Mouse (Mus musculus): ENCODE measurements at regions not wholly inside any gene's neighbourhood (a gene's known extent, or its start where the extent isn't known, plus 50 kb on each side); places are given as distances from the start of the nearest gene placed in this dataset.

DNA sequence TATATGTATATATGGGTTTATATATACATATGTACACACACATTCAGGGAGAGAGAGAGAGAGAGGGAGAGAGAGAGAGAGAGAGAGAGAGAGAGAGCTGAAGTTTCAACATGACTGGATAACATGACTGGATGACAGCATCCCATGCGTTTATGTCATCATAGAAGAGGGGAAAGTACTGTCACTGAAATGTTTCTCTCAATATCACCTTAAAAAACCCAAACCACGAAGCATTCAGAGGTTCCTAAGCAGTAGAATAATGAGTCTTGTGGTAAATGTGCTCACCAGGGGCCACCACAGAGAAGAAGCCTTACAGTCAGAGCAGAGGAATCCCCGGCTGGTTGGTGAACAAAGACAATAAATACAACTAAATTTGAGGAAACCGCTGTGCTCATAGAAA is 342.9 kb upstream of the Adamts16 start:
- no peak for DNase-seq (ENCODE audit: low spot score in 2 of 2)
- intact Hi-C loops (cut with DNase I) = no loop called here

DNA sequence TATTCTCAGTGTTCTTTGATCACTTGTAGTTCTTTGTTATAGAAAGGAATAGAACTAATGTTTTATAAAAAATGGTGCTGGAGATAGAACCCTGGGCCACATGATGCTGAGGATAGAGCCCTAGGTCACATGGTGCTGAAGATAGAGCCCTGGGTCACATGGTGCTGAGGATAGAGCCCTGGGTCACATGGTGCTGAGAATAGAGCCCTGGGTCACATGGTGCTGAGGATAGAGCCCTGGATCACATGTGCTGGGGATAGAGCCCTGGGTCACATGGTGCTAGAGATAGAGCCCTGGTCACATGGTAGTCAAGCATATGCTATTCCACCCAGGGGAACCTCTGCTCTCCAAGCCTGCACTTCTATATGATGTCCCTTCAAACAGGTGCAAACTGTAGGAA is 337.5 kb upstream of the Adamts16 start:
- intact Hi-C loops (cut with DNase I) = no loop called here

DNA sequence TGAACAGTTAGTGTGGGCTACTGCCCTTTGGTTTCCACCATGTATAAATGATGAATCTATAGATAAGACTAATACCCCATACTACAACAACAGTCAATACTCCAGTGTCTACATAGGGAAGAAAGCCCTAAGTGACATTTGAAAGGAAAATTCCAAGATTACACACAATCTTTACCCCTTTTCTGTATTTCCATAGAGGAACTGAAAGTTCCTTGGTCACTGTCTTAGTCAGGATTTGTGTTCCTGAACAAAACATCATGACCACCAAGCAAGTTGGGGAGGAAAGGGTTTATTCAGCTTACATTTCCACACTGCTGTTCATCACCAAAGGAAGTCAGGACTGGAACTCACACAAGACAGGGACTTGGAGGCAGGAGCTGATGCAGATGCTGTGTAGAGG is 332.7 kb upstream of the Adamts16 start:
- DNase-seq (ENCODE audit: low spot score in 2 of 2) = no peak
- intact Hi-C loops (cut with DNase I) = no loop called here

More for the DNA sequence above, 337.5 kb upstream of the Adamts16 start:
- DNase-seq (ENCODE audit: low spot score in 2 of 2) = no peak

DNA sequence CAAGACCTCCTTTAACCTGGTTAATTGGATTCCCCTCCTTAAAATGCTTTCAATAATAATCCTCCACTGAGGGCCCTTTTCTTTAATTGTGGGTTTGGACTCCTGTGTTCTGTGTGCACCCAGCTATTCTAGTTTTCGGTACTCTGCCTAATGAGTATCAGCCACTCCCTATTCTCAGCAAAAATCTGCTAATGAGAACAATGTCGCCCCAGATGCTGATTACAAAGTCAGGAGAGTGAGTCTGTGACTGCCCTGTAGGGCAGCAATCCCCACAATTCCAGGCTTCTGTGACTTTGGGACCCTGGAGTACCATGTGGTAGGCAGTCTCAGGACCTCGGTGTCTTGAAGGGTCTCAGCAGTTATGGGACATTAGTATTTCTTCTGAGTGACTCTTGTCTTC is 324.6 kb upstream of the Adamts16 start:
- intact Hi-C loops (cut with DNase I) = no loop called here
- no peak for DNase-seq (ENCODE audit: low spot score in 2 of 2)

DNA sequence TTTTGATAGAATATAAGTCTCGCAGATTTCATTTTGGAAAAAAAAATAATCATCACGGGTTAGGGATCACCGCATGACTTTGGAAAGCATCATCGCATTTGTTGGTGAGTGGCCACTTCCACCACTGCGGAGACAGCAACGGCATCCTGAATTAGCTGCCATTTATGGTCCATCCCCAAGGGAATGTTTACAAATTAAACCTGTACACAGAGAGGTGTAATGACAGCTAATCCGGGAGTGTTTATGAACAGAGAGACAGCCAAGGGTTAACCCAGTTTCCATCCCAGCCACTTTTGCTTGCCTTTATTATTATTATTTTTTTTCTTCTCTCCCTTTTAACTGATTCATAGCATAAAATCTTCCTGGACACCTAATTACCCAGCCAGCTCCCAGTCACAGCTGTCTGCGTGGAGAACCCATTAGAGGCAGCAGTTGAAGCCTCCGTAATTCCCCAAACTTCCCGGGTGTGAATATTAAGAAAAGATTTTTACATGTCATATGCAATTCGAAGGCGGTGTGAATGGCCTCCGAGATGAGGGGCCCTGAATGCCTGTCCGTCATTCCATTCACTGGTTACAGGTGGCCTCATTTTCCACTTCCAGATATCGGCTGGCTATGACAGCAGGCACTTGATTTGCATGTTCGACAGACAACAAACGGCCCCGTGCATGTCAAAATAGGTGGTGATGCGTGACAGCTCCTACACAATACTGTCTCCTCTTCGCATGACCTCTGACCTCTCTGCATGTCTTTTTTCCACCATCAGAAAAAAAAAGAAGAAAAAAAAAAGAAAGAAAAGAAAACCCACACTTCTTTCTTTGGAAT is 323.7 kb upstream of the Adamts16 start:
- intact Hi-C loops (cut with DNase I) = no loop called here
- no peak for DNase-seq (ENCODE audit: low spot score in 2 of 2)

DNA sequence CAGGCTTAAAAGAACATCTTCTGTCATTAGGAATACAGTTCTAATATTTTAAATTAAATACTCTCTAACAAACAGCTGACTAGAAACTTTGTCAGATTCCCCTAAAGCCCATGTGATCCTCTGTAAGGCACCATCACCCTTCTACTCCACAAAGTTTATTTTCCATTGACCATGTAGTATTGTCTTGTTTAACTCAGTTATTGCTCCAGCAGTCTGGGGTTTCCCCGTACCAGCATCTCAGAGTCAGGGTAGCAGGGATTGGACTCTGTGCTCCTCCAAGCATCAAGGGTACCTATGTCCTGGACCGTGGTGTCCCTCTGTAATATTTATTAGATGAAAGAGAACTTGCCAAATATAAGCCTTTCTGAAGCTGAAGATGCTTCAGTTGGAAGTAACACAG is 322.4 kb upstream of the Adamts16 start:
- DNase-seq (ENCODE audit: low spot score in 2 of 2) = no peak
- intact Hi-C loops (cut with DNase I) = no loop called here

DNA sequence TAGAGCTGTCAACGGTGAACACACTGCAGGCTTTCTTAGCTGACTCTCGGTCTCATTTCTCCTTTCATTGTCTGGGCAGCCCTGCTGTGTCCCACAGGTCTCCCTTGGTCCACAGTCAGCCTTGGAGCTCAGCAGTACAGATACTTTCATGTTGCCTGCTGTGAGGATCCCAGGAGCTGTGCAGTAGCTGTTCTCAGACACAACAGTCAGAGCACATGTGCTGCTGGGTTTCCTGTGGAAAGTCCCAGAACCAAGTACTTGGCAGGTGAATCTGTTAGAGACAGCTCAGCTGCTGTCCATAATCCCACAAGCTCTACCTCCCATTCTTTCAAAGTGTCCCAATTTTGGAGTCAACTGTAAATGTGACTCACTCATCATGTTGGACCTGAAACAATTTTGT is 321.3 kb upstream of the Adamts16 start:
- intact Hi-C loops (cut with DNase I) = no loop called here
- DNase-seq (ENCODE audit: low spot score in 2 of 2) = no peak

DNA sequence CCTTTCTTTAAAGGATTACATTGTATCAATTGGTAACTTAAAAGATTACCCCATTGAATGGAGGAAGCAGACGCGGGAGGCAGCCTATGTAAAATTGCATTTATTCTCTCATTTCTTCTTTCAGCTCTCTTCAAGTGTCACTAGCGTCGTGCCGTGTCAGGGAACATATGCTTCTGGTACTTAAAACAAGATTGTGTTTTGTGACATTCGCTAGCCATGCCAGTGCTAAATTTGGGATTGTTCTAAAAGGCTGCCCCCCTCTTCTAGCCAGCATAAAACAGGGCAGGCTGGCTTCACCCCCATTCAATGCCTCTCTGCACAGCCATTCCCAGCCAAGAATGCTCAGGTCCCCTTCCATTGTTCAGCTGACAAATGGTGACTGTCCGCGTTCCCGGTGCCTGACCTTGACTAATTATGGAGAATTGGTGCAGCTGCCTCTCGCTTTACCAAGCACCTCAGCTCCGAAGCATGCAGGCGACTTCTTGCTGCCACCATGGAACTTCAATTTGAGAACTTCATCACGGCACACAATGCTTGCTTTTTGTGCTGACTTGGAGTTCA is 316.8 kb upstream of the Adamts16 start:
- intact Hi-C loops (cut with DNase I) = no loop called here
- DNase-seq (ENCODE audit: low spot score in 2 of 2) = no peak

DNA sequence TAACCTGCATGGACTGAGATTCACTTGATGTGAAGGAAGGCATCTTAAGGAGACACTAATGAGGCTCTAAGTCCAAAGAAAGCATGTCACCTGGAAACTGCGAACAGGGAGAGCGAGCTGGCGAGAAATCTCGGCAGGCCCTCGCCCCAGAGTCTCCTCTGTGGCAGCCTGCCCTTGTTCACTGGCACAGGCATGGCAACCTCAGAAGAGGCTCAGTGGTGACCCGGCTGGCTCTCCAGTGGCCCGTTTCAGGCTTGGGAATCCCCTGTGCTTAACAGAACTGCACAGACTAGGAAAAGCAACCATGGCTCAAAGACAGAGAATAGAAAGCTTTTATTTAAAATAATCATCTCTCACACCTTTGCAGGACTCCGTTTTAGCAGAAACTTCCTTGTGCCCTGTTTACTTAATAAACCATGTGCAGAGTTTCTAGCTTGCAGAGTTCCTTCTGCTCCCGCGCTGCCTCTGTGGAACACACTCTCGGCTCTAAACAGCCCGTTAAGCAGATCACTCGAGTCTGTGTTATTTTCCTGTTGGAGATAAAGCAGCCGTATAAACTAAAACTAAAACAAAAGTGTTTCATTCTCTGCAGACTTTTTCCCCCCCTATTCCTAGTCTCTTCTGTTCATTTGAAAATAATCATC is 316.2 kb upstream of the Adamts16 start:
- intact Hi-C loops (cut with DNase I) = no loop called here
- no peak for DNase-seq (ENCODE audit: low spot score in 2 of 2)

DNA sequence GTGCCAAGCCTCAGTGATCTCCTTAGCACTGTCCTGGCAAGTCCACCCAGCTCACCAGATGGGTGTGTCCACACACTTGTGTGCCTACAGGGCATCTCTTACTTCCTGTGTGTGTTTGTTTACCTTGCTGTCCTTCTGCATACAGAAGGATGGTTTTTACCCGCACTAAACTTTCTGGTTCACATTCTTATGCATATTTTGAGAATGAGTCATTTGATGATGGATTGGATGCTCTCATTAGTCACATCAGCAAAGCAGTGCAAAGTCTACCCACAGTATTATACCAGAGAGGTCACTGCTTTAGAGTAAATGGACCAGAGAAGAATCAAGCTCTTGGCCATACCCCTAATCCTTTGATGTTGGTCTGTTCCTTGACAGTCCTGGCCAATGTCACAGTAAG is 308.5 kb upstream of the Adamts16 start:
- intact Hi-C loops (cut with DNase I) = no loop called here
- no peak for DNase-seq (ENCODE audit: low spot score in 2 of 2)

DNA sequence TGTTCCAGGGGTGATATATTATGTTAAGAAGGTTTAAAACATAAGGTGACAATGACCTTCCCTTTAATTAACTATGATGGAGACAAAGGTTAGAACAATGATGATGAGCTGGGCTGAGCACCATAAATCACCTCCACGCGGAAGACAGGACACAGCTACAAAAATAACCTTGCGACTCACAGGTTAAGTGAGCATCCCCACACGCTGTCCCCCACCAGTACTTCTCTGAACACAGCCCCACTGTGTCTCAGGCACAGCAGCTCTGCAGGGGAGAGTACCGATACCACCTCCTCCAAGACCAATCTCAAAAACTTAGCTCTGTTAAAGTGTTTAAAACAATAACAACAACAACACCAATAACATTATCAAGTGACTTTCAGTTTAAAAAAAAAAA is 307.7 kb upstream of the Adamts16 start:
- DNase-seq (ENCODE audit: low spot score in 2 of 2) = no peak
- intact Hi-C loops (cut with DNase I) = no loop called here

DNA sequence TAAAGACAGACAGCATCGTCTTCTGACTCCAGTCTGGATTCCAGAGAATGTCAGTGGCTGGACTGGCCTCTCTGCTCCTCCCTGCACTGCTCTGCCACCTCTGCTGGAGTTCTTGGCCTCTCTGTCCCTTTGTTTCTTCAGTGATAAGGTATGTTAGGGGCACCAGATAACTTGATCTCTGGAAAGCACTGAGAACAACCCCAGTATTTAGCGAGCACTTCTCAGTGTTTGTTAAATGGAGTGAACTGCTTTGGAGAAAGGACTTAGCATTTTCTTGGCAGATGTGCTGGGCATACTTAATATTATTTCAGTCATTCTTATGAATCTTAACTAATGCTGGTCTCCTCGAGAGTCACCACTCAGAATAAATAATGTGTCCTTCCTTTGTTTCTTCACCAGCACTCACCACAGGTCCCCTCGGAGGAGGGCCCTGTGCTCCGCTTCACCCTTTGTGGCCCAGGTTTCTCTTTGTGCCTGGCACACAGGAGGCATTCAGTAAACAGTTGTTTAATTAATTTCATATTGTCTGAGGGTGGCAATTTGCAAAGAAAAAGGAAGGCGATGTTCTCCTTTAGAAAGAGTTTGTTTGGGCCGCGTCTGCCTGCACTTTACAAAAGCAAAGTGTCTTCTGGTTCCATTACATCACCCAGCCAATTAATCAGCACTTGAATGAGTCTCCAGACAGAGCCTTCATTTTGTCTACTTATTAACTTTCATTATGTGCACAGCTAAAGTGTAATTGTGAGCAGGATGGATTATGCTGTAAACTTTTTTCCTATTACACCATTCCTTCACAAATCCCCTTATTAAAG is 307.1 kb upstream of the Adamts16 start:
- intact Hi-C loops (cut with DNase I) = no loop called here
- DNase-seq (ENCODE audit: low spot score in 2 of 2) = no peak

DNA sequence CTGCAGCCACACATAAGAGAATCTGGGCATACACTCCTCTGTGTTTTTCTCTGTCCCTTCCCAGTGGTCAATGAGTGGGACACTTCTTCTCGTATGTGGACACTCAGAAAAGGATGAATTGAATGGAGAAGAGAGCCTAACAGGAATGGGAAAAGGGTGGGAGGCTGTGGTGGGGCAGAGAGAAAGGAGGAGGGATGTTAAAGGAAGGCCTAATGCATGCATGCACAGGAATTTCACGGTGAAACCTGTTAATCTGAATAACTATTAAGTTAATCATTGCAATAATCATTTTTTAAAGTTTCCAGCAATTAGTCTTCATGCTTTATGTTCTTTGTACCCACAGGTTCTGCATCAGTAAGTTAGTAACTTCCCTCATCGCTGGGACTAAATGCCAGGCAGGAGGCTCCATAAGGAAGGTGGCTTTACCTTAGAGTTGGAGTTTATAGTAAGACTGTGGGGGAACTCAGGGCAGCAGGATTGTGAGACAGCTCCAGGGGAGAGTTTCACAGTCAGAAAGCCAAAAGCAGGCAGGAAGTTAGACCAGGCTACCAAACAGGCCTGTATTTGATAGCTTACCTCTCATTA is 305.3 kb upstream of the Adamts16 start:
- intact Hi-C loops (cut with DNase I) = no loop called here
- DNase-seq (ENCODE audit: low spot score in 2 of 2) = no peak

DNA sequence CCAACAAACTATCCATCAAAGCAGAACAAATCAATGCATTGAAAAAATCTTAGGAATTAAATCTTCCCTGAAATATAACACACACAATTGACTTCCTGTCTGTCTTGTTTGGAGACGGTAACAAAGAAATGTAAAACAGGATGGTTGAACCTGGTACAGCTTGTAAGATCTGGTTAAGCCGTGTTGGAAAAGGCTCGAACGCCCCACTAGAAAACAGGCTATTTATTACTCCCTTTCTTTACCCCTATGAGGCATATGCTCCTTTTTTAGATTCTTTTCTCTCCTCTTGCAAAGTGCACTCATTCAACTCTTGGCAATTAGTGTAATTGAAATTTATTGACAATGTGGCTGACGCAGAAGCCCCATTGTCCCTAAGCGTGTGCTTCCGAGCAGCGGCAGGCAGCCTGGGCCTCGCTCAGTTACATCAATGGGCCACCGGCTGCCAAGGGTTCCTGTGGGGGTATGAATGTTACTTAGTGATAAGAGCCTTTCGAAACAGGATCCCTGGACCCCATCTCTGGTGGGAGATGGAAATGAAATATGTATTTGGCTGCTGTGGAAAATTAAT is 297.2 kb upstream of the Adamts16 start:
- intact Hi-C loops (cut with DNase I) = no loop called here
- no peak for DNase-seq (ENCODE audit: low spot score in 2 of 2)

DNA sequence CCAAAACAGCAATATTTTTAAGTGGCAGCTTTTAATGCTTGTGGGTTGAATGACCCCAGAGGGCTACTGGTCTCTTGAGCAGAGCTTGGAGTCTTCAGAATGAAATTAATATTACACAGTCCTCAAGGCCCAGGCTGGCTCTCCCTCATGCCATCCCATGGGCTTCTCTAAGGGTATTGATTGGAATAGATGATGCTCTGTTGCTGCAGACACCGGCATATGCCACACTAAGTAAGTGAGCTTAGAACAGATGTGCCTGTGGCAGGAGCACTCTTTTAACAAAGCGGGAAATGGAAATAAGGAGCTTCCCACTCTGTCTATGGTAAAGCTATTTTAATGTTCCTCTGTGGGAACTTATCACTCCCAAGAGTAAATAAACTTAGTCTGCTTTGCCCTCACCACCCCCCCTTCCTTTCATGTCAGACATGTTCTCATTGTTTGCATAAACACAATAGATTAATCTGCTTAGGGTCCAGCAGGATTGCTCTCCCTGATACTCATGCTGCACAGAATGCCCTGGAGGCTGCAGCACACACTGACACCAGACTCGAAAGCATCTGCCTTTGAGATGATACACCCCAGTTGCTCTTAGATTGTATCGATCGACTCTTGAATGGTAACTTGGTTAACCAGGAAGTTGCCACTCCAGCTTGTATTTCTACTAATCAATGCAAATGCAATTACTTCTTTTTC is 294.5 kb upstream of the Adamts16 start:
- intact Hi-C loops (cut with DNase I) = no loop called here
- no peak for DNase-seq (ENCODE audit: low spot score in 2 of 2)

DNA sequence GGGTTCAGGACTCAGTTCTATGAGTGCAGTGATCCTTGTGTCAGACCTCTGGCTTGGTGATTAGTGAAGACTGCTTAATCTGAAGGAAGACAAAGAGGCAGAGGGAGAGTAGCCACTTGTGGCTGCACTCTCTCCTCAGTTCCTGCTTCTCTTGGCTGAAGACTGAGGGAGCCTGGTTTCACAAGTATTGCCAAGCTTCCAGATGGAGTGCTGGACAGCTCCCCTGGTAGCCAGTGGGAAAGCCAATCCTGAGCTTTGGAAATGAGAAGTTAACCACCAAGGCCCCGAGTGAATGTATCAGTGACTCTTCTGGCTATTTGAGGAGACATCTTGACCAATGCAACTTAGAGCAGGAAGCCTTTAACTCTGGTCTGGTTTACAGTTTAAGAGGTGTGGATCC is 279.9 kb upstream of the Adamts16 start:
- intact Hi-C loops (cut with DNase I) = no loop called here
- DNase-seq (ENCODE audit: low spot score in 2 of 2) = no peak

DNA sequence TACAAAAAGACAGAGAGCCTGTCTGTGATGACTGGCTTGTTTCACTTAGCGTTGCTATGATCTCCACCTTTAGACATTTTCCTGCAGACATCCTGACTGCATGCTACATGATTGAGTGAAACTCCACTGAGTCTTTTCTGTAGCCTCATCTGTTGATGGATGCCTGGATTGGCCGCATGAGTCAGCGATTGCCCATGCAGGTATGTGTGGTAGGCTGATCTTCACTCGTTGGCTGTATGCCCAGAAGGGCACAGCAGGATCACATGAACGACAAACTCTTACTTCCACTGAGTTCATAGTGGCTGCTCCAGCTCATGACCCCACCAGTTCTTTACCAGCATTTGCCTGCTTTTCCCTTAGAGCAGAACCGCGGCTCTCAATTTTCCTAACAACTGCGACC is 266.6 kb upstream of the Adamts16 start:
- intact Hi-C loops (cut with DNase I) = loop anchor here (5.0 to 10.0 kb wide), 4 partner anchors 134 to 1517 kb away; partner anchors contain the start of gene Irx2

DNA sequence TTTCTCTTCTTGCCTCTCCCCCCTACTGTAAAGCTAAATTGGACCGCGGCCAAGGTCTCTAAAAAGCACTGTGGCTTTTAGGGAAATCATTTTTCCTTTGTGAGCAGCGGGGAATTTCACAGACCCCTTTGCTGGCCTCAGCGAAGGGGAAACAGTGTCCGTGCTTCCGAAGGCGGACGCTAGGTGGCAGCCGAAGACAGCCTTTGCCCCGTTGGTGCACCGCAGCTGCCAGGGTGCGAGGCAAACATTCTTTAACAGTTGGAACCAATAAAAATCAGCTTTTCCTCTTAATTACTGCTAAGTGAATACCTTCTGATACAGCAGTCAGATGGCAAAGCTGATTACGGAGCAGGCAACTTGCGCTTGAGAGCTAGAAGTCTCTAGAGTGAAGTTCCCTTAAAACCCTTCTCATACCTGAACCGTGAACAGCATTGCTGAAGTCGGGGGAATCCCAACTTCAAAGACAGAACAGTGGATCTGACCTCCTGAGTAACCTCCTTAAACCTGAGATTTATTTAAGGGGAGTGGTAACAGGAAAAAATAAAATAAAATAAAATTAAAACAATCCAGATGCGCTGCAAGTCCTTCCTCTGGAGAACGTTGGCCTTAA is 263.7 kb upstream of the Adamts16 start:
- peak; percentile 59 to 87 for DNase-seq (ENCODE audit: low spot score in 2 of 2)

More for the DNA sequence above, 266.6 kb upstream of the Adamts16 start:
- no peak for DNase-seq (ENCODE audit: low spot score in 2 of 2)

More for the DNA sequence above, 263.7 kb upstream of the Adamts16 start:
- intact Hi-C loops (cut with DNase I) = loop anchor here (5.0 to 10.0 kb wide), 4 partner anchors 137 to 1519 kb away; partner anchors contain the start of gene Irx2

All from left cerebral cortex, postnatal 14 days (tissue).